Comparison of ENCODE assay signal across 8 mouse cellular contexts in the genomic region with DNA sequence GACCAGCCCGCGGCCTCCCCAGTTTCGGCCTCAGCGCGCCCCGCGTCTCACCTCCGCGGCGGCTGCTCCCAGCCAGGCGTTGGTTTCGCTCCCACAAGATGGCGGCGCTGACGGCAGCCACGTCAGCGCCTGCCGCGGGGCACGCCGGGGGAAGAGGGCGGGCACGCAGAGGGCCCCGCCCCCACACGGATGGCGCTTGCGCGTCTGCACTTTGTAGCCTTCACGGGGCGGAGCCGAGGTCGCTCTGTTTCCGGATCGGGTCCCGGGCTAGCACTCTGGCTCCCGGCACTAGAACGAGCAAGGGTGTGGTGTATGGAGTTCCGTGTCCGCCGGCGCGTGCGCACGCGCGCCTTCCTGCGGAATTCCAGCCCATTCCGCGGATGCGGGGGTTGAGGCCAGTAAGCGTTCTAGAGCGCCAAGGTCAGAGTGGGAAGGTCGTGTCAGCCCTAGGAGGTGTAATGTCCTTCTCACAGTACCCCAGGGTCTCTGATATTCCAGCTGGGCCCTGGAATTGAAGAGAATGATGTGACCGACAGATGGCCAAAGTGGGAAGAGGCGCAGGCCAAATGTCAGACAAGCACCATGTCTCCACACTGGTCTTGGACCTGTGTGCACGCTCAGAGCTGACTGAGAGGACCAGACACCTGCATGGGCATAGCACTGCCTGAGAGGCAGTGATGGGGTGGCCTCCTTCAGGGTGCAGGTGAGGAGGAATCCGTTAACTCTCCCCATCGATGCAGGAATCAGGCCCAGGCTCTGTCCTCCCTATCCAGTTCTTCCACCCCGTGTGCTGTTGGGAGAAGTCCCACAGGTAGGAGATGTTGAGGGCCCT. TPM values are rescaled to one million over a fixed set of nuclear protein-coding genes. Genes with fewer than 3 reads are reported as not detected.
DNase-seq lines count a peak whose midpoint lies in the region; ATAC-seq and TF ChIP-seq lines count a peak whose summit lies in the region.

Gene Arf1, minus strand, starts transcription at position 149 of the 832 bp plus-strand sequence.

- peak; percentile 81; the same call in 1 of the 2 replicates for TF ChIP-seq POLR2A in limb, embryonic 14.5 days (IDR thresholded peaks at IDR 0.05; ENCODE audit: borderline replicate concordance, extremely low read depth, insufficient read depth, insufficient read length)

- DNase-seq in 3T3-L1 (ENCODE audit: low read depth, low spot score) = peak; percentile 95
- peak; percentile 94 for DNase-seq in adrenal gland, postnatal 4 days (ENCODE audit: low spot score in 2 of 2)
- peak; percentile 97 for DNase-seq in embryonic facial prominence, embryonic 14.5 days (ENCODE audit: low spot score)
- DNase-seq in heart, adult 8-10 months (ENCODE audit: low spot score) = peak; percentile 95
- DNase-seq in kidney, adult 9 months = peak; percentile 98
- peak; percentile 96 for DNase-seq in limb, embryonic 14.5 days (ENCODE audit: low spot score)
- peak; percentile 97 for DNase-seq in midbrain, postnatal 0 days (ENCODE audit: low spot score)
- DNase-seq in spleen, postnatal 14 days (ENCODE audit: low spot score in 2 of 2) = peak; percentile 96 to 97

- peak within 1 kb of the TSS; percentile 82 for H3K4me2 ChIP-seq in embryonic facial prominence, embryonic 14.5 days (ENCODE audit: low read depth, low read length)
- H3K4me2 ChIP-seq in limb, embryonic 14.5 days (replicated peaks; ENCODE audit: low read depth, low read length, severe bottlenecking) = peak within 1 kb of the TSS; percentile 77
- H3K4me2 ChIP-seq in midbrain, postnatal 0 days (ENCODE audit: low read depth, low read length, poor library complexity, severe bottlenecking) = peak within 1 kb of the TSS; percentile 91

- H3K4me1 ChIP-seq in embryonic facial prominence, embryonic 14.5 days (ENCODE audit: control insufficient read depth, insufficient read depth, low read length) = peaks cover 36% of the 10 kb centered on the region
- H3K4me1 ChIP-seq in limb, embryonic 14.5 days (ENCODE audit: control insufficient read depth, insufficient read depth, low read length) = peaks cover 33% of the 10 kb centered on the region
- peaks cover 15% of the 10 kb centered on the region for H3K4me1 ChIP-seq in midbrain, postnatal 0 days (ENCODE audit: insufficient read depth, low read length)

- H3K9me3 ChIP-seq in embryonic facial prominence, embryonic 14.5 days (ENCODE audit: control insufficient read depth, low read length) = no peaks in the 10 kb centered on the region
- H3K9me3 ChIP-seq in limb, embryonic 14.5 days (ENCODE audit: control insufficient read depth, low read length) = no peaks in the 10 kb centered on the region
- no peaks in the 10 kb centered on the region for H3K9me3 ChIP-seq in midbrain, postnatal 0 days (ENCODE audit: low read length)

- peak within 1 kb of the TSS; percentile 100 for H3K4me3 ChIP-seq in embryonic facial prominence, embryonic 14.5 days (ENCODE audit: low read depth, low read length)
- peak within 1 kb of the TSS; percentile 100 for H3K4me3 ChIP-seq in limb, embryonic 14.5 days (replicated peaks; ENCODE audit: low read length)
- peak within 1 kb of the TSS; percentile 100 for H3K4me3 ChIP-seq in midbrain, postnatal 0 days (ENCODE audit: low read depth, low read length)

- 6% methylated on average over 45 of the region's 59 CpGs for WGBS in embryonic facial prominence, embryonic 14.5 days
- 6% methylated on average over 40 of the region's 59 CpGs for WGBS in limb, embryonic 14.5 days
- 5% methylated on average over 53 of the region's 59 CpGs for WGBS in midbrain, postnatal 0 days

- H3K27me3 ChIP-seq in embryonic facial prominence, embryonic 14.5 days (replicated peaks; ENCODE audit: control insufficient read depth, insufficient read depth, low read length) = no peaks in the 10 kb centered on the region
- H3K27me3 ChIP-seq in limb, embryonic 14.5 days (ENCODE audit: control insufficient read depth, insufficient read depth, low read length) = no peaks in the 10 kb centered on the region
- no peaks in the 10 kb centered on the region for H3K27me3 ChIP-seq in midbrain, postnatal 0 days (ENCODE audit: insufficient read depth, low read length)

- H3K9ac ChIP-seq in embryonic facial prominence, embryonic 14.5 days (ENCODE audit: low read depth, low read length) = peak within 1 kb of the TSS; percentile 100
- peak within 1 kb of the TSS; percentile 100 for H3K9ac ChIP-seq in limb, embryonic 14.5 days (ENCODE audit: low read depth, low read length, severe bottlenecking)
- H3K9ac ChIP-seq in midbrain, postnatal 0 days (replicated peaks; ENCODE audit: low read length, poor library complexity, severe bottlenecking) = peak within 1 kb of the TSS; percentile 98

- peaks cover 3% of the 10 kb centered on the region; the same call in 1 of the 2 replicates for H3K36me3 ChIP-seq in embryonic facial prominence, embryonic 14.5 days (ENCODE audit: control insufficient read depth, insufficient read depth, low read length)
- peaks cover 17% of the 10 kb centered on the region for H3K36me3 ChIP-seq in limb, embryonic 14.5 days (ENCODE audit: control insufficient read depth, insufficient read depth, low read length)
- H3K36me3 ChIP-seq in midbrain, postnatal 0 days (ENCODE audit: insufficient read depth, low read length) = no peaks in the 10 kb centered on the region

- H3K27ac ChIP-seq in embryonic facial prominence, embryonic 14.5 days (replicated peaks; ENCODE audit: low read depth, low read length) = peak within 1 kb of the TSS; percentile 97
- H3K27ac ChIP-seq in limb, embryonic 14.5 days (replicated peaks; ENCODE audit: low read depth, low read length) = peak within 1 kb of the TSS; percentile 98
- H3K27ac ChIP-seq in midbrain, postnatal 0 days (ENCODE audit: low read depth, low read length) = peak within 1 kb of the TSS; percentile 94

- ATAC-seq in embryonic facial prominence, embryonic 14.5 days (ENCODE audit: low read depth) = peak; percentile 95
- ATAC-seq in limb, embryonic 14.5 days (ENCODE audit: low FRiP score, low read depth) = peak; percentile 96
- peak; percentile 96 for ATAC-seq in midbrain, postnatal 0 days (ENCODE audit: low FRiP score)

- no peak; the same call in 1 of the 2 replicates for TF ChIP-seq CTCF in midbrain, postnatal 0 days (IDR thresholded peaks at IDR 0.05)

RNA-seq across cellular contexts. Expression of gene Arf1, which starts in this region (rescaled TPM):
- total RNA-seq in adrenal gland, postnatal 4 days (2021) = 100 to 1,000 TPM; 375 to 388 TPM
- polyA plus RNA-seq in embryonic facial prominence, embryonic 14.5 days (2014; fragmentation: Nextera tagmentation; extraction: Ambion mirVana) = 665 and 687 TPM in 2 replicates
- 100 to 1,000 TPM; 261 to 279 (median 274) TPM for total RNA-seq in heart, adult 8-10 months (2022)
- polyA plus RNA-seq in limb, embryonic 14.5 days (2012; rRNA removed) = 690 and 777 TPM in 2 replicates
- 698 and 725 TPM in 2 replicates for polyA plus RNA-seq in limb, embryonic 14.5 days (2014; fragmentation: Nextera tagmentation; extraction: Ambion mirVana)
- 372 and 409 TPM in 2 replicates for total RNA-seq in midbrain, postnatal 0 days (2014; rRNA removed)
- polyA plus RNA-seq in midbrain, postnatal 0 days (2015; fragmentation: Nextera tagmentation; extraction: Ambion mirVana) = 626 and 656 TPM in 2 replicates

Comparison
In these comparisons a context has a peak if more than half of its experiments do, and no peak if none do; other contexts are left out.
1. Peak in every context shown above with its lines: DNase-seq, ATAC-seq, H3K4me3 ChIP-seq and H3K27ac ChIP-seq.